Mouse (Mus musculus): Measurements from ENCODE around the gene 9430038I01Rik.
A peak's percentile ranks its signal among the peaks of the same experiment; 100 is the strongest.
"Not testable (repeated sequence)": the region's sequence is repeated elsewhere in the genome, so short reads cannot be mapped to it uniquely, and the experiment has no call there.

Gene 9430038I01Rik

DNA sequence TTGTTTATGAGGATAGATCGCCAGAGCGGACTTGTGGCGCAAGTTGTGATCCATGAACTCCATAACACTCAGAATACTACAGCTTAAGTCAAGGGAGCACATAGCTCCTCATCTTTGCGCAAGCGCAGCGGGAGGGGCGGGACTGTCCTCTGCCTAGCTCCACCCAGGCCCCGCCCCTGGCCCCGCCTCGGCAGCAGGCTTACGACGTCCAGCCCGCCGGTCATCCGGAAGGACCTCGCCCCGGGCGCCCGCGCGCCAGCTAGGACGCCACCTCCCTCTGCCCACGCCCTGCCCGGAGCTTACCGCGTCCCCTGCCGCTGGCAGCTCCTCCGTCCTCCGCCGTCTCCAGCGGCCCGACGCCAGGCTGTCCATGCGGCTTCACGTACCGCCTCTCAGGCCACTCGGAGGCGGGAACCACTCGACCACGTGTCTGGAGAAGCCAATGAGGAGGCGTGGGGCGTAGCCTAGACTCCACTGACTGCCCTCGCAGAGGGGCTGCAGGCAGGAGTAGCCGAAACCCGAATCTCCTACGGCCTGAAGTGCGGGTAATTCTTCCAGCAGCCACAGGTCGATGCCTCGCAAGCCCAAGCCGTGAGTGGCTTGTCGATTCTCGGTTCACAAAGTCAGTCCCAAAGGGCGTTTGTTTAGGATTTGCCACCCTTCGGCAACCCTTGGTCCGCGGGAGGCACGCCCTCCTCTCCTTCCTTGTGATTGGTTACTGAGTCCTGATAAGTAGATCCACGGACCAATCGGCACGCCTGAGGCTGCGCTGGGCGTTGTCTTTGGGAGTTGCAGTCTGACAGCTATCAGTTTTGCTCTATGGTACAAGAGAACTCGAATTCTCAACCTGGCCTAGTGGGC, at the start of gene 9430038I01Rik:
Gene 9430038I01Rik, minus strand, starts transcription at position 426 of the 861 bp plus-strand sequence.
- DNase-seq (ENCODE audit: inconsistent age in 2 of 2, low spot score in 1 of 2) = peak; percentile 98 to 99

- no peak for DNase-seq (ENCODE audit: inconsistent age in 2 of 2, low spot score in 1 of 2)
Measured at GRCm38 (mm10) chr7:137445321-137445720, 34.8 kb upstream of the 9430038I01Rik start.

- no peak for DNase-seq (ENCODE audit: inconsistent age in 2 of 2, low spot score in 1 of 2)
Measured at GRCm38 (mm10) chr7:137442951-137443350, 32.4 kb upstream of the 9430038I01Rik start.

DNA sequence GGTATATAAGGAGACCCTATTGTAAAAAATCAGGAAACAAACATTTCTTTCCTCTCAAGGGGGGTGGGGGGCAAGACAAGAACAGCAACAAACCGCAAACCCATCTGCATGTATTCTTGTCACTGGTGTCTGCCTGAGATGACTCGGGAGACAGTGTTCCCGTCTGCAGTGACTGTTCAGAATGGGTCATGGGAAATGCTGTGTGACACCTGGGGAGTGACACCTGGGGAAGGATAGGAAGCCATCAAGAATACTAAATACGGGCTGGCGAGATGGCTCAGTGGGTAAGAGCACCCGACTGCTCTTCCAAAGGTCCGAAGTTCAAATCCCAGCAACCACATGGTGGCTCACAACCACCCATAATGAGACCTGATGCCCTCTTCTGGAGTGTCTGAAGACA, 28.4 kb upstream of the 9430038I01Rik start:
- not testable (repeated sequence) for DNase-seq (ENCODE audit: inconsistent age in 2 of 2, low spot score in 1 of 2)

DNA sequence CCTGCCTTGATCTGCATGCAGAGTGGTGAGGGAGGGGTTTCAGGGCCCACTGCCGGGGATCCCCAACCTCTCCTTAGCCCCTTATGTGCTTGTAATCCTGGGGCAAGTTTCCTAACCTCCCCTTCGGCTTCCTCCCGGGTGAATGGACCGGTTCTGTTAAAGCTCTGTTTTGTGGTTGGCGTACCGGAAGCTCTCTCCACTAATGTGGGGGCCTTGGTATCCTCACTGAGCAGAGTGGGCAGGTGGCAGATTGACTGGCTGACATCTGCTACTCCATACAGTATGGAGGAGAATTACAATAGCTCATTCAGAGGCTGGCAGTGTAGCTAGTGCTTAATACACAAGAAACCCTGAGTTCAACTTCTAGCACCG, 27.6 kb upstream of the 9430038I01Rik start:
- no peak for DNase-seq (ENCODE audit: inconsistent age in 2 of 2, low spot score in 1 of 2)

GRCm38 (mm10) chr7:137437440-137438178, 27.0 kb upstream of the 9430038I01Rik start, which contains the start of gene Glrx3:
Gene Glrx3, plus strand, starts transcription at chr7:137437614.
- peak; percentile 98 to 99 for DNase-seq (ENCODE audit: inconsistent age in 2 of 2, low spot score in 1 of 2)

DNA sequence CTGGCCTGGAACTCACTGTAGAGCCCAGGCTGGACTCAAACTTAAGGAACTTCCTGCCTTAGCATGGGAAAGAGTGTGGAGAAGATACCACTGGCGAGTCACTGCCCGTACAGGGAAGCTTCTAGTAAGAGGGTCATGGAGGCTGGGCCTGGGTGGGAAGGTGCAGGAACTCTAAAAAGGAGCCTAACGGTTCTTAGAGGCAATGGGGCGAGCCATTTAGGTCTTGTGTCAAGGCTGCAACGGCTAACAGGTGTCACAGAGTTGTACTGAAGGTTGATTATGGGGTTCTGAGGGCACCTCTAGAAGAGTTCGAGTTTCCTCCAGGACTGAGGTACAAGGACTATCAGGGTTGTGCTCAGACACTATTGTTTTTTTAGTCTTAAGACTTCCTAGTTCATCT, 26.3 kb upstream of the 9430038I01Rik start:
- peak in 1 of 2 experiments; percentile 13 for DNase-seq (ENCODE audit: inconsistent age in 2 of 2, low spot score in 1 of 2)

DNA sequence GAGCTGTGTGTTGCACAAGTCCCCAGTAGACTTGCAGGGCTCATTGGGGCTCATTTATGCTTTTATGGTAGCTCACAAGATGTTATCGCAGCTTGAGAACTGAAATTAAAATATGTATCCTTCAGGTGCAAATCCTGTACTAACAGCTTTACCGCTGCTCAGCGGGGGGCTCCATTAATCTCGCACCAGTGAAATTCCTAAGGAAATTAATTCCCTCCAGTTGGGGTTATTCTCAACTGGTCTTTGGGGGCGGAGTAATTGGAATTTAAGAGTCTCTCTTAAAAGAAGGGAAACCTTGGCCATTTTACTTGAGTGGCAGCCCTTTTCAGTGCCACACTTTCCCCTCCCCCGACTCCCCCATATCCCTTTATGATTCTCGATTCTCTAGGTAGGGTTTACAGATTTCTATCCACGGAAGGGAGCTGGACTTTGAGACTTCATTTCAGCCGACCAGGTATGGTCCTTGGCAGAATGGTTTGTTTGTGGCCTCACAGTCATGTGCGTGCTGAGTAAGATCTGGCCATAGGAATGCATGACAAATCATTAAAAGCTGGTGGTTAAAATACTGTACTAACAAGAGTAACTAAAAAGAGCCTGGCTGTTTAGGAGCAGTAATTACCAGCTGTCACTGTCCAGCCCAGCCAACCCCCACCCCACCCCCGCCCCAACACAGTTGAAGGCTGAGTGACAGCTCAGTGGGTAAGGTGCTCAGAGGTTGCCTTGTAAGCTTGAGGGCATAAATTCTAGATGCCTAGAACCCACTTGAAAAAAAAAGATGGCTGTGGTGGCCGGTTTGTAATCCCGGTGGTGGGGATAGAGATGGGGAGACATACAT, 21.4 kb upstream of the 9430038I01Rik start:
- DNase-seq (ENCODE audit: inconsistent age in 2 of 2, low spot score in 1 of 2) = no peak

- no peak for DNase-seq (ENCODE audit: inconsistent age in 2 of 2, low spot score in 1 of 2)
Measured at GRCm38 (mm10) chr7:137426693-137427092, 16.1 kb upstream of the 9430038I01Rik start.

GRCm38 (mm10) chr7:137421236-137421635, 10.7 kb upstream of the 9430038I01Rik start:
- DNase-seq (ENCODE audit: inconsistent age in 2 of 2, low spot score in 1 of 2) = no peak

GRCm38 (mm10) chr7:137420550-137420949, 10.0 kb upstream of the 9430038I01Rik start:
- DNase-seq (ENCODE audit: inconsistent age in 2 of 2, low spot score in 1 of 2) = no peak

DNA sequence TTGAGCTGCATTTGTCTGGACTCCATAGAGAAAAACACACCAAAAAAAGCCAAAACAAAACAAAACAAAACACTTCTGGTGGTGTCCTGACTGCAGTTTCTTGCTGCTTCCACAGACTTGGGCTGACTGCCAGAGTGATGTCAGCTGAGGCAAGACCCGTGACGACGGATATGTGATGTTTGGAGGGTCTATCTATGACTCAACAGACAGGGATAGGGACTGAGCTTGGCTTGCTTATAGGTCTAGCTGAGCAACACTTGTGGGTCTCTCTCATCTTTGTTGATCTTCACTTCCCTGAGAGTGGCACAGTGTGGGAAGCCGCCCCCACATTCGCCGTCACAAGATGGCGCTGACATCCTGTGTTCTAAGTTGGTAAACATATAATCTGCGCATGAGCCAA, 4.1 kb upstream of the 9430038I01Rik start:
- no peak for DNase-seq (ENCODE audit: inconsistent age in 2 of 2, low spot score in 1 of 2)

DNA sequence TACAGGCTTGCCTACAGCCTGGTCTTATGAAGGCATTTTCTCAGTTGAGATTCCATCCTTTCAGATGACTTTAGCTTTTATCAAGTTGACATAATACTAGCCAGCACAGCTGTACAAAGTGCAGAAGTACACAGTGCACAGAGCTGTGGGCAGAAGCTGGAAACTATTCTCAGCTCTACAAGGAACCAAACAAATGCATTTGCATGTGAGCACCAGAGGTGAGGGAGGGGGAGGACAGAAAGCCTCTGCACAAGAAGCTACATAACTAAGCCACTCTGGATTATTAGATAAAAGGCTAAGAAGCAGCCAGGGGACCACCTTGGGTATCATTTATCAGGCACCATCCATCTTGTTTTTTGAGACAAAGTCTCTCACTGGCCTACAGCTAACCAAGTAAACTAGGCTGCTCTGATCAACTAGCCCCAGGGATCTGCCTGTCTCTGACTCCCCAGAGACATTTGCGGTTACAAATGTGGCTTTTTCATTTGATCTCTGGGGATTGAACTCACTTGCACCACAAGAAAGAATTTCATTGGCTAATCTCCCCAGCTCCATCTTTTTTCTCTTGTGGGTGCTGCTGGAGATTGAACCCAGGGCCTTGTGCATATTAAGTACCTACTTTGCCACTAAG, 3.0 kb downstream of the 9430038I01Rik start:
- DNase-seq (ENCODE audit: inconsistent age in 2 of 2, low spot score in 1 of 2) = no peak

GRCm38 (mm10) chr7:137404146-137404545, 6.4 kb downstream of the 9430038I01Rik start:
- DNase-seq (ENCODE audit: inconsistent age in 2 of 2, low spot score in 1 of 2) = no peak

DNA sequence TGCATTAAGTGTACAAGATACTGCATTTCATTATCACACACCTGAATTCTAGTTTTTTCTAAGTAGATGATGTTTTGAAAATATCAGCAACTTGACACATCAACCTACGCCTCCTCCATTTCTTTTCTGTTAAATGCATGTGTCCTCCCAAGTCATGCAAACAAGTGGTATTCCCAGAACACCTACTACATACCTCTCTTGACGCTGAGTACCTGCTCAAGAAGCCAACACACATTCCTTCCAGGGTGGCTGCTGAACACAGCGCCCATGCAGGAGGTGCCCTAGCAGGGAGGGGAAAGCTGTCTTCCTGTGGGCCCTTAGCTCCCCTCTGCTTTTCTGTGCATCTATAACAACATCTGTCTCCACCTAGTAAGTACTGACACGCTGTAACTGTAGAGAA, 11.6 kb downstream of the 9430038I01Rik start:
- no peak for DNase-seq (ENCODE audit: inconsistent age in 2 of 2, low spot score in 1 of 2)

GRCm38 (mm10) chr7:137397361-137397910, 13.1 kb downstream of the 9430038I01Rik start:
- DNase-seq (ENCODE audit: inconsistent age in 2 of 2, low spot score in 1 of 2) = peak in 1 of 2 experiments; percentile 81

GRCm38 (mm10) chr7:137395421-137395820, 15.1 kb downstream of the 9430038I01Rik start:
- peak in 1 of 2 experiments; percentile 66 for DNase-seq (ENCODE audit: inconsistent age in 2 of 2, low spot score in 1 of 2)

DNA sequence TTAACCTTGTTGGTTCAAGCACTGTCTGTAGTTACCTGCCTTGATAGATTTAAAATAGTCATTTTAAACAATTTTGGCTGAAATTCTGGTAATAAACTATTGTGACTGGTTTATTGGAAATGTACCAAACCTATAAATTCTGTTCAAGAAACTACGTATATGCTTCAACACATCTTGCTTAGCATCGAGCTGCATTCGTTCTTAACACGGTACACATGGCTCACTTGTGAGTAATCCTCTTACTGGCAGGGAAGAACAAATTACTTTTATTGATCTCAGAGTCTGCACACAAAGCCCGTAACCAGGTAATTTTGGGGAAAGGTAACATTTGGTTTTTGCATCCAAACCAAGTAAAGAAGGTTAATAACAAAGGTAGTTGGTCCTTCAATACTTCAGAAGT, 22.7 kb downstream of the 9430038I01Rik start:
- DNase-seq (ENCODE audit: inconsistent age in 2 of 2, low spot score in 1 of 2) = no peak

DNA sequence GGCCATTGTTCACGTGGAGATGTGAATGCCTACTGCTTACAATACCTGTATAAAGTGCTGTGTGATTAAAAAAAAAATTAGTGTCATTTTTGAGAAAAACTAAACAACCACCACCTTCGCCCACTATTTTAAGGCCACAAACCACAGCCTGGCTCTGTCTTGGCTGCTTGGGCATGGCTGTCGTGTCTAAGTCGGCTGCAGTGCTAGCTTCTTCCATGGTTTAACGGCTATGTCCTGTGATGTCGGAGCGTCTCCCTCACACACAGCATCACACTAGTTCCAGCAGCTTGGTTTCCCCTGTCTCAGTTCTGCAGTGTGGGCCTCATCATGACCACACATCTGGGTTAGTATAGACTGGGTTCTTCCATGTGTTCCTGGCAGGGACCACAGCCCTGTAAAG, 35.6 kb downstream of the 9430038I01Rik start:
- no peak for DNase-seq (ENCODE audit: inconsistent age in 2 of 2, low spot score in 1 of 2)

DNA sequence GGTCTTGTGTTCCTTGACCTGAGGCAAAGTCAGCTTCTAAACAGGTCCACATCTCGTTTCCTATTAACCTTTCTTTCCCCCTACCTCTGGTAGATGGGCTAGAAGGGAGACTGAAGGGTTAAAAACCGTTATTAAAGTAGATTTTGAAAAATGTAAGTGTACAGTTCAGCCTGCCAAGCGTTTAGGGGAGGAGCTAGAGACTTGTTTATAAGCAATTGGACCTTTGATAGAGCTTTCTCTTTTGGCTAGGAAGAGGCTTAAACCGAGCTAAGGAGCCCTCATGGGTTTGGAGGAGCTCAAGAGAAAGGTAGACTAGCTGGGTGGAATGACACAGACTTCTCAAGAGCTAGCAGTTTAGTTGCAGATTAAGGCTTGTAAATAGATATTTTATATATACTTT, 38.8 kb downstream of the 9430038I01Rik start:
- no peak for DNase-seq (ENCODE audit: inconsistent age in 2 of 2, low spot score in 1 of 2)
